Mouse (Mus musculus) testis, postnatal 14 days (tissue): Measurements from ENCODE around the gene Ralgps2.

ENCODE experiments used
- DNase-seq: peaks from one replicate; pipeline ENCODE4 v3.0.0; 2021; ENCODE audit warnings: low spot score

Gene Ralgps2

GRCm38 (mm10) chr1:156813485-156813884 is 125.9 kb downstream of the Ralgps2 start:
- no peak for DNase-seq

GRCm38 (mm10) chr1:156812716-156813115 is 126.7 kb downstream of the Ralgps2 start:
- no peak for DNase-seq

GRCm38 (mm10) chr1:156811928-156812327 is 127.5 kb downstream of the Ralgps2 start:
- no peak for DNase-seq

DNA sequence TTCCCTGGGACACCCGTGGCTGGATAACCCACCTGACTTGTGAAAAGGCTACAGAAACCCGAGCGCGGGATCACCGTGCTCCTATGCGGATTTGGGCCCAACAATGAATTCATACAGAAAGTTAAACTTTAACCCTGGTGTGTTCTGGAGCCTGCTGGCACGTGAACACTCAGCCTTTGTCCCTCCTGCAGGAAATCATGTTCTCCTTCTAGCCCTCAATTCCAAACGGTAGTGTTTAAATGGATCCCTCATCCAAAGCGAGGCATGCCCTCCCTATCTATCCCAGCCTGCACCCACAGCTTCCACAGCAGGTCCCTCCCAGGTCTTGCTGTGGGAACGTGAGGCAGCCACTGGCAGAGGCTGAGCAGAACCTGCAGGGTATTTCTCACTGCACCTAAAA is 131.1 kb downstream of the Ralgps2 start:
- DNase-seq, result no peak

- DNase-seq, result no peak
Measured at GRCm38 (mm10) chr1:156801276-156801675, 138.2 kb downstream of the Ralgps2 start.

DNA sequence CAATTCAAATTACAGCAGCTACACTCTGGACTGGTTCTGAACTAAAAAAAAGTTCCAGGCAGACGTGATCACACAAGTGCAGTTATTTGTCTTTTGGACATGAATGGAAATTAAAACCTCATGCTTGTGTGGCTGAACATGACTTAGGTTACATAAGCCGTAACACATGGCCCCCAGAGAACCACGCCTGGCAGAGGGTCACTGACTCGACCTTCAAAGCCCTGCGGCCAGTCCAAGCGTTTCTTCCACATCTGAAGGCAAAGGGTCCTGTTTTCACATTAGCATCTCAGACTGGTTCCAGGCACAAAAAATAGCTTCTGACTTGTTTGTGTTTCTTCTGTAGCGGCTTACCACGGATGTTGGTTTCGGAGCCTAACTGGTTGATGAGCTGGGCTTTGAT is 143.2 kb downstream of the Ralgps2 start:
- DNase-seq, result no peak

- no peak for DNase-seq
Measured at GRCm38 (mm10) chr1:156789844-156790490, 149.5 kb downstream of the Ralgps2 start.

DNA sequence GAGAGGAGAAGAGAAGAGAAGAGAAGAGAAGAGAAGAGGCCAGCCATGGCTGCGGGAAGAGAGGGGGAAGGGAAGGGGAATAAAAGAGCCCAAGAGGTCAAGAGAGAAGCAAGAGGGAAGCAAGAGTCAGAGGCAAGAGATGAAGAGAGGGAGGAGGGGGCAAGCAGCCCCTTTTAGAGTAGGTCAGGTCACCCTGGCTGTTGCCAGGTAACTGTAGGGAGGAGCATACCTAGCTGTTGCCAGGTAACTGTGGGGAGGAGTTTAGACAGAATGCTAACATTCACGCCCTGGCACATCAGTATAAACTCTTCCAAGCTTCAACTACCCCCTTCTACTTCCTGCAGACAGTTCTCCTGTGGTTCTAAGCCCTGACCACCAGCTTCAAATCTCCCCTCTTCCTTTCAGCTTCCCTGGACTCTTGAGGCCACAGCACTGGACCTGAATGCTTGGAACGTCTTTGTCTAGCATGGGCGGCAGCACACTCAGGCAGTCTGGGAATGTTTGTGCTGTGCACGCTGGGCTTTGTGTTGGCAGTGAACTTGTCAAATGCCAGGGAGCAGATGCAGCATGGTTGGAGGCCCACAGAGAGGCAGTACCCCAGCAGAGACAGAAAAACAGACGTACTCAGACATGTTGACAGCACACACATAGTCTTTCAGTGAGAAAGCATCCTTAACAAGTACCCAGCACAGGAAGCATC is 152.1 kb downstream of the Ralgps2 start:
- DNase-seq, result no peak

DNA sequence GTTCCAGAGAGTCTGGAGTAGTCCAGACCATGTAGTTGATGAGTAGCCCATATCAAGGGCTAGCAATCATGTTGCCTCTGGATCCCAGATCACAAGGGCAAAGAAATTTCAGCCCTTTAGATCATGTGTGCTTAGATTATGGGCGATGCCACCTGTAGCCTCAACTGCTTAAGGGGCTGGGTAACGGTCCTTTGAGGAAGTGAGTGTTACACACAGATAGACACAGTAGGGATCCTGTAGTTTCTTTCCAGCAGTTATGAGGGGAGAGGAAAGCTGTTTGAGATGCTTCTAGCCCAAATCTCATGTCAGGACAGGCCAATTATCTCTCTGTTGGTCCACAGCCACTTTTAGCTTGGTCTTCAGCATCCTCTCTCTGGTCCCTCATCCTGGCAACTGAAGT is 153.4 kb downstream of the Ralgps2 start:
- DNase-seq, result no peak

- DNase-seq, result no peak
Measured at GRCm38 (mm10) chr1:156784974-156785373, 154.5 kb downstream of the Ralgps2 start.

GRCm38 (mm10) chr1:156784116-156784515 is 155.3 kb downstream of the Ralgps2 start:
- no peak for DNase-seq

DNA sequence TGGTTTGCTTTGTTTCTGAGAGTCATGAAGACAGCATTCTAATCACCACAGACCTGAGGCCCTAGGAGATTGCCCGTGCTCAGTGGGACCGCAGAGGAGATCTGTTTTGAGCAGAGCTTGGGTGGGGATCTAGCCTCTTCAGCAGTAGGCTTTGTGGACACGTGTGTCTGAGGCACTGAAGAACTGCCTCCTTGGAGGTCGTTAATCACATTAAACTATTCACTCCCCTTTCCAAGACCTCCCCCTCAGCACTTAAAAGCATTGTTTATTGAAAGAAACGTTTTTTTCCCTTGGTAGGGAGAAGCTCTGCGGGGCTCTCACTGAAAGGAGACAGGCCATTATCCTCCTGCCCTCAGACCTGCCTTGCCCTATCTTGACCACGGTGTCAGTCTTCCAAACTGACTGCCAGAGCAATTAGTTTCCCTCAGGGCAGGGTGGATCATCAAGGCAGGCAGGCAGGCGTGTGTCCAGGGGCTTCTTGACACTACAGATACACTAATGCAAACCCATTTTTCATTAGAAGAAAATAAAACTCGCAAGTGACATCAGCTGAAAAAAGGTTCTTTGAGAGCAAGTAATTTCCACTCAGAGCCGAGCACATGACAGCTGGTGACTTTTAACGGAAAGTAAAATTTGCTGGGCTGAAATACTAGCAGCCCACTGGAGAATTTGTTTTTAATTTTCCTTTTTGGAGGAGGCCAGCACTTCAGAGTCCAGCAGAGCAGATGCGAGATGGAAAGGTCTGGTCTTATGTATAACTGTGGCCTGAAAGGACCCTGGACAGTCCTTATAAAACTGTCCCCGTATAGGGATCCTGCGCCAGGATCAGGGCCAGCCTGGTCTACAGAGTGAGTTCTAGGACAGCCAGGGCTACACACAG is 157.2 kb downstream of the Ralgps2 start:
- no peak for DNase-seq

DNA sequence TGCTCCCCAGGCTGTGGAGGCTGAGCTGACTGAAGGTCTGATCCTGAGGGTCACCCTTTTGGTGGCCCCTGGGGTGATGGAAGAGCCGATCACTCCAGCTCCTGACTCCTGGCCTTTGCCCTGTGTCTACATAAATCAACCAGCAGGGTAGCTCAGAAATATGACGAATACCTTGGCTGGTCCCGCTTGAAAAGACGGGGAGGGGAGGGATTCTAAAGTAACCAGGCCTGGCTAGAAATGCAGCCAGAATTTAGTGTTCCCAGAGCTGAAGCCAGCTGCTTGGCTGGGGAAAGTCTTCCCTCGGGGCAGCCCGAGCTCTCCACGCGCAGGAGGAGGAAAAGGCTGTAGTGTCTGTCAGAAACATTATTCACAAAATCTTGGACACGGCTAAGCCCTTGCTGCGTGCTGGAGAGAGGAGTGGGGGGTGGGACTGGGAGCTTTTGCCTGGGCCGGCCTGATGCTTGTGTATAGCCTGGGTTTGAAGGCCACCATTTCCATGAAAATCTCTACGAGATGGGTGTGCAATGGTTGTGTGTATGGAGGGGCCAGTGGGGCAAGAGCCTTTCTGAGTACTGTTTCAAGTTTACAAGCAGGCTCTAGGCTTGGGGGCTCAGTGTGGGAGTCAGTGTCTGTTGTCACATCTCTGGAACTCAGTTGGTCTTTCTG is 158.2 kb downstream of the Ralgps2 start:
- DNase-seq, result peak; percentile 59

- DNase-seq, result peak; percentile 28
Measured at GRCm38 (mm10) chr1:156780234-156781005, 159.0 kb downstream of the Ralgps2 start.

GRCm38 (mm10) chr1:156779595-156779994 is 159.8 kb downstream of the Ralgps2 start:
- DNase-seq, result no peak

- DNase-seq, result no peak
Measured at GRCm38 (mm10) chr1:156778977-156779376, 160.4 kb downstream of the Ralgps2 start.

DNA sequence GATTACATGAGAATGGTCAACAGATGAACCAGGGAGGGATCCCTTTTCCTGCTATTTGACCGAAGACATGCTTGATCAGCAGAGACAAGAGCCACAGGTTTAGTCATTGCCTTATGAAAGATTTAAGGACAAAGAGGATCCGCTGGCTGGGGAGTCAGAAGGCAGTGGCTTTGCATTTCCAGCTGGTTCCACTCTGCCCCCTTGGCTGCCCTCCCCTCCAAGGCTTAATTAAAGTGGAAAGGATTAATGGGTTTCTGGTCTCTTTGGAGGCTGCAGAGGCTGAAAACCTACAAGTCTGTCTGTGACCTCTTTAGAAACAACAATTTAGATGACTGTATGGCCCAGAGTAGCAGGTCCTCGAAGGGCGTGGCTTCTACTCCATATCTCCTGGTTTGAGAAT is 161.5 kb downstream of the Ralgps2 start:
- no peak for DNase-seq

- DNase-seq, result no peak
Measured at GRCm38 (mm10) chr1:156775983-156776382, 163.4 kb downstream of the Ralgps2 start.

- DNase-seq, result no peak
Measured at GRCm38 (mm10) chr1:156775190-156775589, 164.2 kb downstream of the Ralgps2 start.

DNA sequence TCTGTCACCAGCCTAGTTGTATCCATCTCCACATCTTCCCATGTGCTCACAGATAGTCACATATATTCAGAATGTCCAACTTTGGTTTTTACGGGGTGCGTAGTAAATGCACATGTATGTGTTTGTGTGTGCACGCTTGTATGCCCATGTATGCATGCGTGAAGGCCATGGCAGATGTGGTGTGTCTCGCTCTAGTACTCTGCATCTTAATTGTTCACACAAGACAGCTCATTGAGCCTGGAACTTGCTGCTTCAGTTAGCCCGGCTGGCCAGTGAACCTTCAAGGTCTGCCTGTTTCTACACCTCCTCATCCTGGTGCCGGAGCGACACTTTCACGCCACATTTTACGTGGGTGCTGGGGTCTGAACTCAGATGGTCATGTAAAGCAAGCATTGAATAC is 168.6 kb downstream of the Ralgps2 start:
- DNase-seq, result no peak

DNA sequence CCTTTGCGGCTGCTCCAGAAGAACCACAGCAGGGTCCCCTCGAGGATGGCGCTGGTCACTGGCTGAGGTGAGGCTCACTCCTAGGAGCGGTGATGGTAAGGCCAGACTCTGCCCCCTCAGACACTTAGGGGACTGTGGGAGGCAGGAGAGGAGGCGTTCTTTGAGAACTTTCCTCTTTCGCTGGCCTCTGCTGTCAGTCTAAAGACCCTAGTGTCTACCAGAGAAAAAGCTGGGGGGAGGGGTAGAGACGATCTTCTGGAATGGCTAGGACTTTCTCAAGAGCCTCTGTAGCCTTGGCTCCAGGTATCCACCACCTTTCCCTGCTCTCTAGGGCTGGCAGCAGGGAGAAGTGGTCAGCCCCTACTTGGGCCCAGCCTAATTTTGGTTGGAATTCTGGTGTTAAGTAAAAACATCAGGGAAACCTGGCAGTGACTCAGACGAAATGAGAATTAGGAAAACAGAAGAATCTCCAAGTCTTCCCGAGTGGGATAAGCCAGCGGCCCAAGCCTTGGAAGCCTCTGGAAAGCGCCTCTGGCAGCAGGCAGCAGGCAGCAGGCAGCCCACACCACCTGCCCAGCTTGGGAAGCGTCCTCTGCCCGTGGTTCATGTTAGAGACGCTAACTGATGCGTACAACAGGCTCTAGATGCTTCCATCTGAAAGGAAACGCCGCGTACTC is 169.7 kb downstream of the Ralgps2 start:
- no peak for DNase-seq
